Mouse (Mus musculus) cerebellum, adult 9-10 months (tissue): ENCODE results near the gene Hist1h3g.

Source experiments
- DNase-seq: peaks from one replicate; pipeline ENCODE4 v3.0.0; 2022

Gene Hist1h3g

GRCm38 (mm10) chr13:23515826-23516620 is 19.2 kb upstream of the Hist1h3g start:
- DNase-seq = peak; percentile 23

GRCm38 (mm10) chr13:23516822-23517602 is 18.2 kb upstream of the Hist1h3g start:
- peak; percentile 85 for DNase-seq

GRCm38 (mm10) chr13:23517603-23518294 is 17.5 kb upstream of the Hist1h3g start:
- DNase-seq = peak; percentile 95

- DNase-seq = no peak
Measured at GRCm38 (mm10) chr13:23518295-23518603, 17.0 kb upstream of the Hist1h3g start.

- DNase-seq = peak; percentile 90
Measured at GRCm38 (mm10) chr13:23518885-23519284, 16.3 kb upstream of the Hist1h3g start.

- peak; percentile 86 for DNase-seq
Measured at GRCm38 (mm10) chr13:23519416-23519815, 15.8 kb upstream of the Hist1h3g start.

GRCm38 (mm10) chr13:23521703-23522102 is 13.5 kb upstream of the Hist1h3g start:
- DNase-seq = peak; percentile 81

GRCm38 (mm10) chr13:23523976-23524375 is 11.2 kb upstream of the Hist1h3g start:
- DNase-seq = peak; percentile 13

- DNase-seq = peak; percentile 78
Measured at GRCm38 (mm10) chr13:23524654-23525053, 10.6 kb upstream of the Hist1h3g start.

- no peak for DNase-seq
Measured at GRCm38 (mm10) chr13:23525901-23526300, 9.3 kb upstream of the Hist1h3g start.

- DNase-seq = peak; percentile 96
Measured at GRCm38 (mm10) chr13:23526312-23526711, 8.9 kb upstream of the Hist1h3g start.

- DNase-seq = no peak
Measured at GRCm38 (mm10) chr13:23529005-23529404, 6.2 kb upstream of the Hist1h3g start.

GRCm38 (mm10) chr13:23529480-23530165 is 5.6 kb upstream of the Hist1h3g start:
- peak; percentile 39 for DNase-seq

GRCm38 (mm10) chr13:23530181-23530900 is 4.9 kb upstream of the Hist1h3g start:
- DNase-seq = peak; percentile 87

GRCm38 (mm10) chr13:23530901-23531875 is 4.0 kb upstream of the Hist1h3g start, which contains the start of gene Hist1h4h:
Hist1h4h (plus strand) TSS chr13:23531050.
- peak; percentile 100 for DNase-seq

- DNase-seq = peak; percentile 50
Measured at GRCm38 (mm10) chr13:23532262-23533075, 2.8 kb upstream of the Hist1h3g start.

- peak; percentile 86 for DNase-seq
Measured at GRCm38 (mm10) chr13:23533560-23534367, 1.5 kb upstream of the Hist1h3g start, which contains the start of gene Hist1h2af. Hist1h2af (plus strand) TSS chr13:23533906.

- no peak for DNase-seq
Measured at GRCm38 (mm10) chr13:23534368-23535131, 672 bp upstream of the Hist1h3g start.
